Mouse (Mus musculus) MEL (cell line): ENCODE data around the gene Hist1h2ak. TPM values are rescaled to one million over a fixed set of nuclear protein-coding genes. Genes with fewer than 3 reads are reported as not detected.

Source experiments
- DNase-seq: peaks from one replicate; pipeline ENCODE4 v3.0.0; 2011; ENCODE audit warnings: low read depth, low spot score
- H3K27ac ChIP-seq: 2 replicates; pipeline ENCODE4 v1.5.1; 2012; ENCODE audit warnings: low read depth, mild to moderate bottlenecking, control low read depth, low read length, moderate library complexity; ENCODE audit not compliant: control insufficient read depth
- H3K27me3 ChIP-seq, 2 experiments: fragments of 150-350 bp in 1 of 2; sonication (generic) in 1 of 2; 2 replicates each; pipeline ENCODE4 v1.6.1; 2012; ENCODE audit warnings: low read length in 2 of 2, mild to moderate bottlenecking in 2 of 2, improper control_type of control experiment in 1 of 2, moderate library complexity in 1 of 2; ENCODE audit not compliant: insufficient read depth in 2 of 2, control insufficient read depth in 1 of 2
- H3K36me3 ChIP-seq, 2 experiments: 2 replicates each; pipeline ENCODE4 v1.6.1; 2012 to 2014; ENCODE audit warnings: low read length in 2 of 2, improper control_type of control experiment in 1 of 2, inconsistent platforms in 1 of 2, mild to moderate bottlenecking in 1 of 2; ENCODE audit not compliant: insufficient read depth in 2 of 2, control insufficient read depth in 1 of 2
- H3K4me1 ChIP-seq, 2 experiments: fragments of 150-350 bp in 1 of 2; sonication (generic) in 1 of 2; 2 replicates each; pipeline ENCODE4 v1.6.1; 2012; ENCODE audit warnings: low read length in 2 of 2, improper control_type of control experiment in 1 of 2, mild to moderate bottlenecking in 1 of 2; ENCODE audit not compliant: insufficient read depth in 2 of 2, control insufficient read depth in 1 of 2
- H3K4me3 ChIP-seq, 2 experiments: fragments of 150-350 bp in 1 of 2; sonication (generic) in 1 of 2; 2 replicates each; pipeline ENCODE4 v1.5.1; 2012; ENCODE audit warnings: low read depth in 2 of 2, low read length in 2 of 2, mild to moderate bottlenecking in 2 of 2, moderate library complexity in 2 of 2, control low read depth in 1 of 2, improper control_type of control experiment in 1 of 2; ENCODE audit not compliant: control insufficient read depth in 1 of 2, insufficient read depth in 1 of 2
- H3K79me2 ChIP-seq: 2 replicates; pipeline ENCODE4 v1.6.1; 2012; ENCODE audit warnings: mild to moderate bottlenecking, low read length, moderate library complexity; ENCODE audit not compliant: control insufficient read depth, poor library complexity, insufficient read depth
- H3K9ac ChIP-seq: 2 replicates; pipeline ENCODE4 v1.6.1; 2012; ENCODE audit warnings: low read depth, mild to moderate bottlenecking, control low read depth, low read length, moderate library complexity; ENCODE audit not compliant: control insufficient read depth, poor library complexity, severe bottlenecking
- H3K9me3 ChIP-seq: fragments of 150-350 bp; sonication (generic); replicated peaks from 2 replicates; pipeline ENCODE4 v1.6.1; 2012; ENCODE audit warnings: mild to moderate bottlenecking, low read length, improper control_type of control experiment, moderate library complexity; ENCODE audit not compliant: insufficient read depth
- BHLHE40 ChIP-seq: IDR thresholded peaks from 2 replicates; pipeline ENCODE4 v1.6.1; 2012; ENCODE audit warnings: low read depth, mild to moderate bottlenecking, inconsistent platforms, low read length, improper control_type of control experiment, borderline replicate concordance
- CHD2 ChIP-seq: IDR thresholded peaks from 2 replicates; pipeline ENCODE4 v1.6.1; 2011; ENCODE audit warnings: low read length, improper control_type of control experiment
- CTCF ChIP-seq, 3 experiments: IDR thresholded peaks in 2 of 3; conservative IDR thresholded peaks in 1 of 3; 2 replicates each; pipeline ENCODE4 v1.5.1; 2011 to 2012; ENCODE audit warnings: low read length in 3 of 3, low read depth in 2 of 3, mild to moderate bottlenecking in 2 of 3, improper control_type of control experiment in 1 of 3, inconsistent platforms in 1 of 3, mixed read lengths in 1 of 3, moderate library complexity in 1 of 3; ENCODE audit not compliant: control insufficient read depth in 1 of 3, insufficient read depth in 1 of 3, poor library complexity in 1 of 3, severe bottlenecking in 1 of 3
- EP300 ChIP-seq, 2 experiments: IDR thresholded peaks; 2 replicates each; pipeline ENCODE4 v1.6.1; 2011; ENCODE audit warnings: improper control_type of control experiment in 2 of 2, low read length in 2 of 2, low read depth in 1 of 2, mild to moderate bottlenecking in 1 of 2
- GABPA ChIP-seq: IDR thresholded peaks from 2 replicates; pipeline ENCODE4 v1.6.1; 2012; ENCODE audit warnings: low read depth, mild to moderate bottlenecking, inconsistent platforms, low read length, improper control_type of control experiment, moderate library complexity
- GATA1 ChIP-seq: IDR thresholded peaks from 2 replicates; pipeline ENCODE4 v1.6.1; 2011; ENCODE audit warnings: low read depth, low read length, improper control_type of control experiment
- MAX ChIP-seq: IDR thresholded peaks from 2 replicates; pipeline ENCODE4 v1.6.1; 2011; ENCODE audit warnings: low read length, improper control_type of control experiment
- MAZ ChIP-seq: IDR thresholded peaks from 2 replicates; pipeline ENCODE4 v1.6.1; 2012; ENCODE audit warnings: low read depth, mild to moderate bottlenecking, inconsistent platforms, low read length, improper control_type of control experiment
- MEF2A ChIP-seq: IDR thresholded peaks from 2 replicates; pipeline ENCODE4 v1.6.1; 2014; ENCODE audit warnings: low read depth, mild to moderate bottlenecking, inconsistent platforms, low read length, improper control_type of control experiment; ENCODE audit not compliant: poor library complexity, insufficient replicate concordance, severe bottlenecking; ENCODE audit errors: extremely low read depth
- MYB ChIP-seq: IDR thresholded peaks from 2 replicates; pipeline ENCODE4 v1.6.1; 2011; ENCODE audit warnings: mild to moderate bottlenecking, low read depth, low read length, improper control_type of control experiment
- NELFE ChIP-seq: IDR thresholded peaks from 2 replicates; pipeline ENCODE4 v1.6.1; 2011; ENCODE audit warnings: low read depth, low read length, improper control_type of control experiment
- POLR2AphosphoS5 ChIP-seq: IDR thresholded peaks from 2 replicates; pipeline ENCODE4 v1.6.1; 2012; ENCODE audit warnings: low read depth, borderline replicate concordance, mild to moderate bottlenecking, inconsistent platforms, low read length, moderate library complexity, mixed read lengths
- RCOR1 ChIP-seq: IDR thresholded peaks from 2 replicates; pipeline ENCODE4 v1.6.1; 2012; ENCODE audit warnings: low read depth, mild to moderate bottlenecking, inconsistent platforms, low read length, improper control_type of control experiment
- SMC3 ChIP-seq: IDR thresholded peaks from 2 replicates; pipeline ENCODE4 v1.6.1; 2011; ENCODE audit warnings: low read depth, low read length, improper control_type of control experiment
- TAL1 ChIP-seq: IDR thresholded peaks from 2 replicates; pipeline ENCODE4 v1.6.1; 2012; ENCODE audit warnings: mild to moderate bottlenecking, inconsistent platforms, low read length, moderate library complexity, mixed read lengths
- TBP ChIP-seq: IDR thresholded peaks from 2 replicates; pipeline ENCODE4 v1.8.0; 2011; ENCODE audit warnings: low read depth, low read length, improper control_type of control experiment
- TCF12 ChIP-seq: IDR thresholded peaks from 2 replicates; pipeline ENCODE4 v1.6.1; 2014; ENCODE audit warnings: low read depth, mild to moderate bottlenecking, inconsistent platforms, low read length, improper control_type of control experiment, moderate library complexity
- USF1 ChIP-seq: IDR thresholded peaks from 2 replicates; pipeline ENCODE4 v1.6.1; 2014; ENCODE audit warnings: low read depth, mild to moderate bottlenecking, inconsistent platforms, low read length, improper control_type of control experiment, moderate library complexity
- USF2 ChIP-seq, 2 experiments: IDR thresholded peaks; 2 replicates each; pipeline ENCODE4 v1.6.1; 2011 to 2012; ENCODE audit warnings: improper control_type of control experiment in 2 of 2, low read length in 2 of 2, borderline replicate concordance in 1 of 2, inconsistent platforms in 1 of 2, low read depth in 1 of 2, mild to moderate bottlenecking in 1 of 2; ENCODE audit not compliant: insufficient read depth in 1 of 2
- ZKSCAN1 ChIP-seq: IDR thresholded peaks from 2 replicates; pipeline ENCODE4 v1.6.1; 2012; ENCODE audit warnings: low read depth, mild to moderate bottlenecking, inconsistent platforms, low read length, improper control_type of control experiment, moderate library complexity
- ZMIZ1 ChIP-seq: IDR thresholded peaks from 2 replicates; pipeline ENCODE4 v1.6.1; 2012; ENCODE audit warnings: low read depth, mild to moderate bottlenecking, inconsistent platforms, low read length, improper control_type of control experiment, moderate library complexity
- ZNF384 ChIP-seq: IDR thresholded peaks from 2 replicates; pipeline ENCODE4 v1.6.1; 2012; ENCODE audit warnings: low read depth, mild to moderate bottlenecking, inconsistent platforms, low read length, improper control_type of control experiment
- polyA plus RNA-seq, 2 experiments: library from polyadenylated mRNA; stranded (reverse) in 1 of 2; unstranded in 1 of 2; fragments of >175 nt in 1 of 2; fragments of >200 nt in 1 of 2; gene quantifications; 2 replicates each; pipeline versions ENCODE4 v1.2.1 to v1.2.4; 2012; ENCODE audit warnings: low replicate concordance in 2 of 2, low read depth in 1 of 2; ENCODE audit not compliant: insufficient read length in 2 of 2, insufficient read depth in 1 of 2, missing spikeins in 1 of 2
- total RNA-seq: library from RNA; depleted of rRNA; stranded (reverse); fragments of 300-350 nt; gene quantifications from 2 replicates; pipeline ENCODE4 v1.2.3, GENCODE M21; 2012

Hist1h2ak gene
- total and polyA plus RNA-seq, 3 experiments = 10.6 to 1,127 TPM; not detected in 1

- Histone ChIP-seq H3K36me3 (peaks cover 0 to 4% of the 10 kb centered on the region in 2 experiments; a peak in 2 of 4 replicates), H3K4me3 (no peak overlapping the region), H3K79me2 (no peaks in the 10 kb centered on the region; the same call in 1 of the 2 replicates), H3K4me1 (peaks cover 0 to 10% of the 10 kb centered on the region in 2 experiments; a peak in 2 of 4 replicates), H3K9ac (no peak overlapping the region)
- TF ChIP-seq ZNF384 (no peak), MAZ (no peak), SMC3 (0 out of 2 replicates have a peak, but pooled peaks have one; percentile 9), GABPA (no peak), TAL1 (no peak), CTCF (IDR thresholded peaks at IDR 0.05 in 2 of 3, conservative IDR thresholded peaks at IDR 0.05 in 1 of 3; ENCODE audit: control insufficient read depth in 1 of 3, insufficient read depth in 1 of 3, low read depth in 2 of 3, low read length in 3 of 3, poor library complexity in 1 of 3, severe bottlenecking in 1 of 3) (peak; percentile 13 to 32 (median 27); a peak in 4 of 6 replicates)
- TF ChIP-seq, all 39 proteins: peak for 2
- no peak overlapping the region for H3K27ac ChIP-seq
- H3K9me3 ChIP-seq = no peaks in the 10 kb centered on the region; the same call in 1 of the 2 replicates
- peak; percentile 65 for DNase-seq
- H3K27me3 ChIP-seq = no peaks in the 10 kb centered on the region
Measured at GRCm38 (mm10) chr13:21733466-21733865, 20.2 kb downstream of the Hist1h2ak start.

DNA sequence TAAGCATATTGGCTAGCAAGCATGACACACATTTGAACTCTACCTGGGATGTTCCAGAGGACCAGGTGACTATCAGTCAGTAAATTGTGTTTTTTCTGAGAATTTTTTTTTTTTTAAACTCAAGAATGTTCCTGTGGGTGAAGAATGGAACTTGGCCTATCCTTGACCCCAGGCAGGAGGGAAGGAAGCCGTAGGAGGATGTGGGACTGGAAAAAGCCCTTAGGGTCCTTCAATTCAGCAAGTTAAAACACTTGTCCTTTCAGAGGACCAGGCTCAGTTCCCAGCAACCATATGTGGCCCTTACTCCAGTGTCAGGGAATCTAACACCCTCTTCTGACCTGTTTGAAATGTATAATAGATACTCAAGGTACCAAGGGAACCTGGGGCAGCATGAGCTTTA is 24.1 kb downstream of the Hist1h2ak start:
- no peak overlapping the region for H3K4me3 ChIP-seq
- H3K9ac ChIP-seq = no peak overlapping the region

GRCm38 (mm10) chr13:21727948-21728572 is 25.6 kb downstream of the Hist1h2ak start:
- H3K9ac ChIP-seq = no peak overlapping the region
- peak; percentile 48 for DNase-seq
- no peaks in the 10 kb centered on the region; a peak in 1 of 4 replicates for H3K36me3 ChIP-seq
- no peak overlapping the region for H3K27ac ChIP-seq
- H3K79me2 ChIP-seq = no peaks in the 10 kb centered on the region
- H3K4me1 ChIP-seq = peaks cover 0 to 4% of the 10 kb centered on the region in 2 experiments; a peak in 1 of 4 replicates
- TF ChIP-seq EP300 (IDR thresholded peaks at IDR 0.05; ENCODE audit: low read depth in 1 of 2, low read length in 2 of 2) (peak in 1 of 2 experiments; percentile 54; a peak in 1 of 4 replicates), TBP (no peak), CHD2 (no peak), MAX (no peak), TCF12 (0 out of 2 replicates have a peak, but pooled peaks have one; percentile 8), RCOR1 (0 out of 2 replicates have a peak, but pooled peaks have one; percentile 42), NELFE (no peak), BHLHE40 (no peak), USF2 (IDR thresholded peaks at IDR 0.05; ENCODE audit: borderline replicate concordance in 1 of 2, insufficient read depth in 1 of 2, low read depth in 1 of 2, low read length in 2 of 2) (no peak), MEF2A (no peak), ZKSCAN1 (no peak), SMC3 (no peak), USF1 (no peak), MYB (no peak), GATA1 (peak; percentile 61)
- no peaks in the 10 kb centered on the region for H3K27me3 ChIP-seq
- H3K4me3 ChIP-seq = no peak overlapping the region
- no peaks in the 10 kb centered on the region; the same call in 1 of the 2 replicates for H3K9me3 ChIP-seq

More for the DNA sequence above, 24.1 kb downstream of the Hist1h2ak start:
- DNase-seq = no peak
- TF ChIP-seq GABPA (no peak), POLR2AphosphoS5 (no peak), ZMIZ1 (no peak), BHLHE40 (no peak), MAZ (no peak)
- Histone ChIP-seq H3K36me3 (no peaks in the 10 kb centered on the region; a peak in 1 of 4 replicates), H3K79me2 (no peaks in the 10 kb centered on the region; the same call in 1 of the 2 replicates), H3K4me1 (peaks cover 0 to 10% of the 10 kb centered on the region in 2 experiments; a peak in 2 of 4 replicates), H3K9me3 (no peaks in the 10 kb centered on the region; the same call in 1 of the 2 replicates), H3K27me3 (no peaks in the 10 kb centered on the region), H3K27ac (no peak overlapping the region)
